Mouse (Mus musculus): ENCODE results near the gene Fmnl3. TPM values are rescaled to one million over a fixed set of nuclear protein-coding genes. Genes with fewer than 3 reads are reported as not detected.
"Not testable (repeated sequence)": the region's sequence is repeated elsewhere in the genome, so short reads cannot be mapped to it uniquely, and the experiment has no call there.

Fmnl3 gene
- total RNA-seq, 2 experiments from 2014 or later = 32.3 to 35.7 TPM

- DNase-seq (ENCODE audit: low spot score in 2 of 2) = no peak
Measured at GRCm38 (mm10) chr15:99390472-99391401, 20.5 kb upstream of the Fmnl3 start.

- DNase-seq (ENCODE audit: low spot score in 2 of 2) = no peak
Measured at GRCm38 (mm10) chr15:99387976-99388375, 17.7 kb upstream of the Fmnl3 start.

GRCm38 (mm10) chr15:99386796-99387195 is 16.5 kb upstream of the Fmnl3 start:
- no peak for DNase-seq (ENCODE audit: low spot score in 2 of 2)

- DNase-seq (ENCODE audit: low spot score in 2 of 2) = not testable (repeated sequence)
Measured at GRCm38 (mm10) chr15:99386110-99386509, 15.8 kb upstream of the Fmnl3 start.

DNA sequence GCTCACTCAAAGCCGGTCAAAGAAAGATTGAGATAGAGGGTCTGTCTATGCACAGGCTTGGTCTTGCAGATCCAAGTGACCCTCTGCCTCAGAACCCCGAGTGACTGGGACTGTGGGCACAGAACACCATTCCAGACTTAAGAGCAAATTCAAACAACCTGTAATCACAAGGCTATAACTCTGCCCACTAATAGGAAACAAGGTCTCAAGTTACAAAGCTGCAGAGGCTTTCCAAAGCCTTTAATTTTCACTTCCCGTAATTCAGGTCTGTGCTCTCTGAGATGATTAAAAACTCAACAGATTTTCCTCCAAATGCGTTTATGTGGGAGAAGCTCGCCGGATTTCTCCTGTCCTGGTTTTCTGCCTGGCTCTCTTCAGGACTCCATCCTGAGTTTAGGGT is 13.8 kb upstream of the Fmnl3 start:
- no peak for DNase-seq (ENCODE audit: low spot score in 2 of 2)

DNA sequence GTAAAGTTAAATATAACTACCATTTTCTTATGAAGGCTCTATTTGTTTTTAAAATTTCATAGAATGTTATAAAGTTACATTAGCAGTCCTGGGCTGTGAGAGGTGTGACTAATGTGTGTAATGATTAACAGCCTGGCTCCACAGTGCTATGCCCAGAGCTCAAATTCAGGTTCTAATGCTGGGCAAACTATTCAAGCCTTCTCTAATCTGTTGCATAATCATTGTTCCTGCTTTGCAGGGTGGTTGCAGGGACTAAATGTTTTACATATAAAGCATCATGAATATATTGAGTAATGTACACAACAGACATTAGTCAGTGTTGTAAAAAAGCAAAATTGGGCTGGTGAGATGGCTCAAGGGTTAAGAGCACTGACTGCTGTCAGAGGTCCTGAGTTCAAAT is 12.6 kb upstream of the Fmnl3 start:
- DNase-seq (ENCODE audit: low spot score in 2 of 2) = no peak

DNA sequence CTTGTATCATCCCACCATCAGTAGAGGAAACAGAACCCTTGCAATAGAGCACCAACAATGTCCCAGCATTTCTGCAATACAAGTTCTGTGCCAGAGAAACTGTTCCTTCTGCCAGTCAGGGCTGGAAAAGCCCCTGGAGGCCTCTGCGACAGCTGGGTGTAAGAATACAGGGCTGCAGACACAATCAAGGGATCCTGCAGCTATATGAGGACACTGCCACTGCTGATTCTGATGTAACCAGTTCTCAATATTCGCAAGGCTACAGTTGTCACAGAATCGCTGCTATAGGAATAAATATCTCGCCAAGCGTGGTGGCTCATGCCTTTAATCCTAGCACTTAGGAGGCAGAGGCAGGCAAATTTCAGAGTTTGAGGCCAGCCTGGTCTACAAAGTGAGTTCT is 6.0 kb upstream of the Fmnl3 start:
- DNase-seq (ENCODE audit: low spot score in 2 of 2) = no peak

- no peak for DNase-seq (ENCODE audit: low spot score in 2 of 2)
Measured at GRCm38 (mm10) chr15:99375581-99375980, 5.3 kb upstream of the Fmnl3 start.

GRCm38 (mm10) chr15:99375036-99375435 is 4.8 kb upstream of the Fmnl3 start:
- DNase-seq (ENCODE audit: low spot score in 2 of 2) = no peak

DNA sequence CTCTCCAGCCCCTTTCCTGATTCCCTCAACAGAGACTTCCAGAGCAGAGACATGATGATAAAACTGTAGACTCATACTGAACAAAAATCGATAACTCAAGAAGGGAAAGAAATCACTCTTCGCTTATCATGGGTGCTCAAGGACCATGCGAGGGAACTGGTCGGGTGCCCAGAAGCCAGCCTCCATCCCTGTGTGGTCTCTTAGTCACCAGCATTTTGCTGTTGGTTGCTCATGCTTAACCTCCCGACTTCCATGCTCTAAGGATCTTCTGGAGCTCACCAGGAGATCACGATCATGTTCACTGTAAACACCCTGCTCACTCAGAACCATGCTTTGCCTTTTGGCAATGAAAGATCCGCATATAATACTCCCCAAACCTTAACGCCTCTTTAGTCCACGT is 2.5 kb upstream of the Fmnl3 start:
- no peak for DNase-seq (ENCODE audit: low spot score in 2 of 2)

DNA sequence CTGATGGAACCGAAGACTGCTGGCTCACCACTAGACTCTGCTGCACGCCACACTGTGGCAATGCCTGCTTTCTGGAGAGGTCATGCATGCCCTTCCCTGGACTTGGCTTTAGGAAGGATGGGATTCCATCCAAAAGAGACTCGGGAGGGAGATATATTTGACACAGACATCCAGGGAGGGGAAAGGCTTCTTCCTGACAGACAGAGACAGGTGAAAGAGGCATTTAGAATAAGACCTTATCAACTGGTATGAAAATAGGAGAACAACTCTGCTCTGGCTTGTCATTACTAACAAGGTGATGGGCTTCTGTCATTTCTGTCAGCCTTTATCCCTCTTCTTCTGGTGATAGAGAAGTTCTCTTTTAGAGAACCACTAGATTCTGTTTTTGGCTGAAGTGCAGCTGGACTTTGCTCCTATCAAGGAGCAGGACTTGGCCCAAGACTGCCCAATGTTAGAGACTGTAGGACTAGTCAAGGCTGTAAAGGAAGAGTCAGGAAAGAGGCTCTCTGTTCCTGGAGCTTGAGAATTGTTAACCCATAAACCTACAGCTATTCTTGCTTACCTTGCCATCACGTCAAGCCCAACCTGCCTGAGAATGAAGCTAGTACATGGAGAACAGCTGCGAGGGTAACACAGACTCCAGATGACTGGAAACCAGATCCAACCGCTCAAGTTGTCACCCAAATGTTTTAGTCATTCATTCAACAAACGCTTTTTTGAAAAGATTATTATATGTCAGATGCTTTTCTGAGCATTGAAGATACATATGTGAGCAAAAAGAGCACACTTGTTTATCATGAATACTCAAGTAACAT is 1.5 kb upstream of the Fmnl3 start:
- DNase-seq (ENCODE audit: low spot score in 2 of 2) = no peak

DNA sequence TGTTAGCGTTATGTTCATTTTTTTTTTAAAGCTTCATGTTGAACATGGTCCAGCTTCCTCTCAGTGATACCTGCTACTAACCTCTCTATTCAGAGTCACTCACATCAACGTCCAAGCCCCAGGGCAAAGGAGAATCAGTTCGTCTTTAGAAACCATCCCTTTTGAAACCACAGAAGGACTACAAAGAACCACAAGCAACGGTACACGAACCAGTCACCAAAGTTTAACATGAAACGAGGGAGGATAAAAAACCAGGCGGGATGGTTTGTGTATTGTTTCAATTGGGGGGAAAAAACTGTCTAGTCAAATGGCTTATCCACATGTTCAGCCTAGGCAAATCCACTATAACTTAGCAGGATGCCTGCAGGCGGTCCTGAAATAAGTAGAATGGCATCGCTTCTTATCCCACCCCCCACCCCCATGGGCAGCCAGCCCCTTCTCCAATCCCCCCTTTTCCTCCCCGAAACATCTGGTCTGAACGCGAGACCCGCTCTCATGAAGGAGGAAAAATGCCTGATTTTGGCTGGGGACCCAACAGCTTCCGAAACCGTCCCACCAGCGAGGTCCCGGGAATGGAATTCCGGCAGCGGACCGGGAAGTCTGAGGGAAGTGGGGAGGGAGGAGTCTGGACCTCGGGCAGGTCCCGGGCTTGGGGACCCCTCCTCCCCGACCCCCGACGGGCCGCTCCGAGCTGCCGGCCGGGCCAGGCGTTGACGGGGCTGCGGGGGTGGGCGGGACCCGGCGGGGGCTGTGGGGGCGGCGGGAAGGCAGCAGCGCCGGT is 701 bp downstream of the Fmnl3 start:
- peak in 1 of 2 experiments; percentile 42 for DNase-seq (ENCODE audit: low spot score in 2 of 2)

- DNase-seq (ENCODE audit: low spot score in 2 of 2) = no peak
Measured at GRCm38 (mm10) chr15:99368583-99369266, 1.6 kb downstream of the Fmnl3 start.

DNA sequence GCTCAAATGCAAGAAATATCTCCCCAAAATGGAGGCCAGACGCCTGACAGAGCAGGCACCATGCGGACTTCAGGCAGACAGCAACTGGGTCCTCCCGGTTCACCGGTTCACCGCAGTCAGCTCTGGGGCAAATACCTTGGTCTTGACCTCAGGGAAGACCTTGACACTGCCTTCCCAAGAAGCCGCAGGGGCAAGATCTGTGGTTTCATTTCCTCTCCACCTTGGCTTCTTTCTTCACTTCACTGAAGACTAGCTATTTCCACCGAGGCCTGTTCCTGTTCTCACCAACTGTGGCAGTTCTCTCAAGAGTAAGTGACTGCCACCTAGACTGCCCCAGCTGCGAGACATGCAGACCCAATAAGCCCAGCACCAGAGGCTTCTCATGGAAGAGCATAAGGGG is 5.4 kb downstream of the Fmnl3 start:
- no peak for DNase-seq (ENCODE audit: low spot score in 2 of 2)

DNA sequence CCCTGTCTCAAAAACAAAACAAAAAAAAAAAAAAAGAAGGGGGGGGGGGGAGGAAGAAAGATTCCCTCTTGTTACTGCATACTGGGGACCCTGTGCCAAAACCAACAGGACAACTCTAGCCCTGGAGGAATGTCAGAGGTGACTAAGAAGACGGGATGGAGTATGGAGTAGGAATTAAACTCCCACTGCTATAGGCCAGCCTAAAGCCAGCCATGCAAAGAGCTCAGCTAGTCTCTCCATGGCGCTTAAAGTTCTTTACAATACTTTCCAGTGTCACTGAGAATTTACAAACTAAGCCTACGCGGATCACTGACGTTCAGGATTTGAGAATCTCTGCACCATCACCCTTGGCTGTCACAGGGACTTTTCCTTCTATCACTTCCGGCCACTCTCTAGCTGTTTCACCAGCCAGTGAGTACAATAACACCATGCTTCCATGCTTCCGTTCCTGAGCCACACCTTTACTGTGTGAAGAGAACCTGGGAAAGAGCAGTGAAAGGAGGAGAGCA is 6.2 kb downstream of the Fmnl3 start:
- no peak for DNase-seq (ENCODE audit: low spot score in 2 of 2)

DNA sequence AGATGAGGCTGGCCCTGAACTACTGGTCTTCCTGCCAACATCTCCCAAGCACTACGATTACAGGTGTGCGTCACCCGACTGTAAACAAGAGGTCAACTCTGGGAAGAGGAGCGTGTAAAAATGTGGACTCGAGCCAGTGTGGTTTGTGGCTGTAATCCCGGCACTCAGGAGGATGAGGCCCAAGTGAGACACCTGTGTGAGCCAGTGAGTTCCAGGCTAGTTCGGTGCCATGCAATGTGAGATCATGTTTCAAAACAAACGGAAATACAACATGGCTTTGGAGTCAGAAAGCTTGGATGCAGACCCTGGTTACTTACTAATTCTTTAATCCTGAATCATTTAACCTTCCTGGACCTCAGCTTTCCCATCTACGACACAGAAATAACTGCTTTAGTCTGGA is 11.3 kb downstream of the Fmnl3 start:
- DNase-seq (ENCODE audit: low spot score in 2 of 2) = no peak

- DNase-seq (ENCODE audit: low spot score in 2 of 2) = no peak
Measured at GRCm38 (mm10) chr15:99356462-99356861, 13.8 kb downstream of the Fmnl3 start.

- DNase-seq (ENCODE audit: low spot score in 2 of 2) = no peak
Measured at GRCm38 (mm10) chr15:99355660-99356059, 14.6 kb downstream of the Fmnl3 start.

DNA sequence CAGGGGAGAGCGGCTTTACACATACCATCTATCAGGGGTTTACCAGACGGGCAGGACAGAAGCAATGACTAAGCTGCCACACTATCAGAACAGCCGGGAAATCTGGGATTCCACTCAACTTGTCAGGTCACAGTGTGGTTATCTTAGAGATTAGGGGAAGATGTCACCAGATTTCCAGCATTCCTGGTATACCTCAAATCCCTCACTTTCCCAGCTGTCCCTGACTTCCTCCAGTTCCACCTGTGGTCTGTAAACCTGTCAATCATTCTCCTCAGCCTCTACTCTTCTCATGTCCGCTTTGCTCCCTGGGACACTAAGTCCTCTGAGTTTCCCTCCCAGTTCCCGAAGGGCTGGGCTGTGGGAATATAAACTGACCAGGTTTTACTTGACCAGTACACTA is 18.0 kb downstream of the Fmnl3 start:
- DNase-seq (ENCODE audit: low spot score in 2 of 2) = no peak

GRCm38 (mm10) chr15:99351610-99352009 is 18.7 kb downstream of the Fmnl3 start:
- no peak for DNase-seq (ENCODE audit: low spot score in 2 of 2)

DNA sequence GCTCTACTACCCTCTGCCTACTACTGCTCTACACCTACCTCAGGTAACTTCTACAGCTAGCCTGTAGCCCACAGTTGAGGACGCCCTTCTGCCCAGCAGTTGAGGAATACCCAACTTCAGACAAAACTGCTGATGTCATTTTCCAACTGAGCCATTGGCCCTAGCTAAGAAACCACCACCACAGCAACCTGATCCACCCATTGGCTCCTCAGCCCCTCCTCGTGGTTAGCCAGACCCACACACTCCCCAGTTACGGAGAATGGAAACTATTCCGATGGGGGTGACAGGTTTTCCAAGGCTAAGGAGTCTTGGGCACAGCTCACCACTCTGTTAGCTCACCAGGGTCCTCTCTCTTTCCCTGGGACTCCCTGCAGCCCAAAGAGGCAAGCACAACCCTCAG is 25.3 kb downstream of the Fmnl3 start:
- no peak for DNase-seq (ENCODE audit: low spot score in 2 of 2)
